Mouse (Mus musculus) heart, embryonic 16.5 days (tissue): ENCODE measurements around the gene Prpf6. TPM values are rescaled to one million over a fixed set of nuclear protein-coding genes. Genes with fewer than 3 reads are reported as not detected.

ENCODE experiments used
- ATAC-seq: fragments of 200-750 bp; cut with Nextera tagmentation; replicated peaks from 2 replicates; pipeline ENCODE4 v1.8.0; 2017; ENCODE audit warnings: moderate number of reproducible peaks; ENCODE audit not compliant: insufficient read depth, low FRiP score; ENCODE audit errors: extremely low read depth
- H3K27ac ChIP-seq: fragments of 300-500 bp; sonication (generic); 2 replicates; pipeline ENCODE4 v1.5.1; 2014; ENCODE audit warnings: mild to moderate bottlenecking, low read length, control low read depth, moderate library complexity
- H3K27me3 ChIP-seq: fragments of 300-500 bp; sonication (generic); 2 replicates; pipeline ENCODE4 v1.6.1; 2014; ENCODE audit warnings: low read length, mixed read lengths; ENCODE audit not compliant: control insufficient read depth, insufficient read depth
- H3K36me3 ChIP-seq: fragments of 300-500 bp; sonication (generic); 2 replicates; pipeline ENCODE4 v1.6.1; 2014; ENCODE audit not compliant: control insufficient read depth, insufficient read depth
- H3K4me1 ChIP-seq: fragments of 300-500 bp; sonication (generic); 2 replicates; pipeline ENCODE4 v1.6.1; 2014; ENCODE audit warnings: low read length, mixed read lengths; ENCODE audit not compliant: control insufficient read depth, insufficient read depth
- H3K4me2 ChIP-seq: fragments of 300-500 bp; sonication (generic); 2 replicates; pipeline ENCODE4 v1.6.1; 2014; ENCODE audit warnings: low read depth, mild to moderate bottlenecking, control low read depth, low read length
- H3K4me3 ChIP-seq: fragments of 300-500 bp; sonication (generic); 2 replicates; pipeline ENCODE4 v1.5.1; 2014; ENCODE audit warnings: mild to moderate bottlenecking, control low read depth, low read length
- H3K9ac ChIP-seq: fragments of 300-500 bp; sonication (generic); 2 replicates; pipeline ENCODE4 v1.6.1; 2014; ENCODE audit warnings: low read length, control low read depth
- H3K9me3 ChIP-seq: fragments of 300-500 bp; sonication (generic); replicated peaks from 2 replicates; pipeline ENCODE4 v1.6.1; 2016; ENCODE audit warnings: low read length; ENCODE audit not compliant: control insufficient read depth
- WGBS: fragments of 180-500 bp; shearing (Covaris S2); extraction: QIAGEN DNeasy Blood & Tissue Kit; methylation state at CpG from one replicate; pipeline ENCODE4 v1.1.7; 2014; 5-methylcytosine and 5-hydroxymethylcytosine counted together
- polyA plus RNA-seq: library from polyadenylated mRNA; unstranded; fragments of >200 nt; fragmentation: Nextera tagmentation; extraction: Ambion mirVana; gene quantifications from 2 replicates; pipeline ENCODE4 v1.2.1, GENCODE M21; 2015

Gene Prpf6
- polyA plus RNA-seq, 1 experiment from 2014 or later: 47.4 TPM

DNA sequence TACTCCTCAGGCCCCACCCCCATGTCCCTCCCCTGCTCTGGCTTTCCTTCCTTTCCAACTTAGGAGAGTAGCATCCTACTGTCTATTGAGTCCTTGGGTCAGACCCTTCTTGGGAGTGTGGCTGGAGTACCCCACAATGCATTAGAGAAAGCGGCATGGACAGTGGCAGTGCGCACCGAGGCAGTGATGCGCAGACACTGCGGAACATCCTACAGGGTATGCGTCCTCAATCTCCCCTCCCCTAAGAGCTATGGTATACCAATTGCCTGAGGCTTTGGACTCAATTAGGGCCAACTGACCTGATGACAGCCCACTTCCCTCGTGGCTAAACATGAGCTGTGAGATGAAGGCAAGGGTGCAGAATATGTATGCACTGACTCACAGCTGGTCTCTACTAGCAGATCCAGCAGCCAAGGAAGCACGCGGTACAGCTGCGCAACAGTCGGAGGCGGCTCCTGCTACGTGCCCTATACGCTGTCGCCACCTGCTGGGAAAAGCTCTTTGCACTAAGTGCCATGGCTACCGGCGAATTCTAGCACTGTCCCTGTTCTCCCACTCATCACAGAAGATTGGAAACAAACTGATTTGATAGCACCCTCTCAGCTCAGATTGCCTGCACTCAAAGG is 67.4 kb downstream of the Prpf6 start:
- Histone ChIP-seq H3K4me2 (peak overlapping the region; percentile 10; the same call in 1 of the 2 replicates), H3K27ac (peak overlapping the region; percentile 47), H3K4me1 (0 out of 2 replicates have a peak, but pooled peaks cover 9% of the 10 kb centered on the region), H3K9me3 (no peaks in the 10 kb centered on the region), H3K27me3 (no peaks in the 10 kb centered on the region), H3K9ac (no peak overlapping the region), H3K36me3 (peaks cover 14% of the 10 kb centered on the region), H3K4me3 (no peak overlapping the region)
- 31% methylated on average over 17 of the region's 17 CpGs for WGBS
- peak; percentile 24 for ATAC-seq

DNA sequence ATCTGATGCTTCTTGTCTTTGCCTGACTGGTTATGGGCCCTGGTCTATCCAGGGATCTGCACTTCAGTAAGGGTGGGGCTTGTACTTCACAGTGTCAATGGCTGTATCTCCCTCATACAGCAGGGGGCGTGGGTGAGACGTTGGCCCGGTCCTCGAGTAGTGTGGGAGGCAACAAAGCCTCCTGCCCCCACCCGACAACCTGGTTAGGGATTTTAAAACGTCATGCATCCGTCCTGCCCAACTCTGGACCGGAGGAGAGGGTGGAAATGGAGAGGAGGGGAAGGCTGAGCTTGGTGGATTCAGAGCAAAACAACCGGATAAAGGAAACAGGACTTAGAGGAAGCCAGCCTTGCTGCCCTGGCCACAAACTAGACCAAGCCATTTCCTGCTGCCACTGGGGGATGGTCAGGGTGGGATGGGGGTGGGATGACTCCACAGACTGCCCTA is 68.0 kb downstream of the Prpf6 start:
- WGBS: 5% methylated on average over 9 of the region's 9 CpGs
- peaks cover 13% of the 10 kb centered on the region for H3K36me3 ChIP-seq
- H3K4me3 ChIP-seq: no peak overlapping the region
- H3K9ac ChIP-seq: no peak overlapping the region
- peak overlapping the region; percentile 58 for H3K27ac ChIP-seq
- H3K27me3 ChIP-seq: no peaks in the 10 kb centered on the region
- H3K4me2 ChIP-seq: peak overlapping the region; percentile 10; the same call in 1 of the 2 replicates
- 0 out of 2 replicates have a peak, but pooled peaks cover 9% of the 10 kb centered on the region for H3K4me1 ChIP-seq
- H3K9me3 ChIP-seq: no peaks in the 10 kb centered on the region
- ATAC-seq: peak; percentile 82

GRCm38 (mm10) chr2:181662620-181663297 is 71.1 kb downstream of the Prpf6 start:
- no peak overlapping the region for H3K4me2 ChIP-seq
- H3K4me3 ChIP-seq: no peak overlapping the region
- peak; percentile 26 for ATAC-seq
- no peak overlapping the region for H3K9ac ChIP-seq
- H3K4me1 ChIP-seq: 0 out of 2 replicates have a peak, but pooled peaks cover 7% of the 10 kb centered on the region
- no peaks in the 10 kb centered on the region for H3K36me3 ChIP-seq
- 81% methylated on average over 3 of the region's 3 CpGs for WGBS
- no peaks in the 10 kb centered on the region for H3K27me3 ChIP-seq
- peak overlapping the region; percentile 85 for H3K27ac ChIP-seq
- H3K9me3 ChIP-seq: no peaks in the 10 kb centered on the region

DNA sequence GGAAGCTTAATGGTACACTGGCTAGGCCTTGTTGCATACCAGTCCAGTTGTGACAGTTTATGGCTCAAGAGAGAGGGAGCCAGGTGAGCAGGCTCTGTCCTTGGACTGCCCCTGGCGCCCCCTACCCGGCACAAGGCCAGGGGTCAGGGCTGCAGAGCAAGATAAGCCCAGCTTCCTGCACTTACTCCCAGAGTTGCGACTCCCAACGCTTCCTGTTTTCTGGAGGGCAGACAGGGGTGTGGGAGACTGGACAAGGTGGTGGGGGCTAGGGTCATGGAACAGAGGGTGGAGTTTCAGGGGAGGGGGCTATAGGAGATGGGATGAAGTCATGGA is 71.6 kb downstream of the Prpf6 start:
- Histone ChIP-seq H3K9ac (no peak overlapping the region), H3K4me3 (no peak overlapping the region), H3K27me3 (no peaks in the 10 kb centered on the region), H3K9me3 (no peaks in the 10 kb centered on the region), H3K4me1 (0 out of 2 replicates have a peak, but pooled peaks cover 7% of the 10 kb centered on the region), H3K27ac (peak overlapping the region; percentile 85), H3K36me3 (no peaks in the 10 kb centered on the region), H3K4me2 (no peak overlapping the region)
- peak; percentile 71 for ATAC-seq
- 18% methylated on average over 4 of the region's 4 CpGs for WGBS

- 4% methylated on average over 56 of the region's 56 CpGs for WGBS
- no peaks in the 10 kb centered on the region for H3K36me3 ChIP-seq
- H3K27me3 ChIP-seq: peaks cover 49% of the 10 kb centered on the region
- peaks cover 14% of the 10 kb centered on the region for H3K4me1 ChIP-seq
- H3K9me3 ChIP-seq: no peaks in the 10 kb centered on the region
- peak overlapping the region; percentile 60 for H3K4me3 ChIP-seq
- peak overlapping the region; percentile 72 for H3K9ac ChIP-seq
- peak overlapping the region; percentile 58 for H3K27ac ChIP-seq
- peak overlapping the region; percentile 70 for H3K4me2 ChIP-seq
- no peak for ATAC-seq
These were observed 78.7 kb downstream of the Prpf6 start for GRCm38 (mm10) chr2:181670285-181670912.

- H3K27ac ChIP-seq: peak overlapping the region; percentile 58
- peaks cover 17% of the 10 kb centered on the region for H3K4me1 ChIP-seq
- peak overlapping the region; percentile 60 for H3K4me3 ChIP-seq
- peak overlapping the region; percentile 72 for H3K9ac ChIP-seq
- no peaks in the 10 kb centered on the region for H3K36me3 ChIP-seq
- H3K9me3 ChIP-seq: no peaks in the 10 kb centered on the region
- WGBS: 1% methylated on average over 41 of the region's 41 CpGs
- no peak for ATAC-seq
- H3K4me2 ChIP-seq: peak overlapping the region; percentile 70
- peaks cover 49% of the 10 kb centered on the region for H3K27me3 ChIP-seq
These were observed 79.2 kb downstream of the Prpf6 start for GRCm38 (mm10) chr2:181670913-181671311.

DNA sequence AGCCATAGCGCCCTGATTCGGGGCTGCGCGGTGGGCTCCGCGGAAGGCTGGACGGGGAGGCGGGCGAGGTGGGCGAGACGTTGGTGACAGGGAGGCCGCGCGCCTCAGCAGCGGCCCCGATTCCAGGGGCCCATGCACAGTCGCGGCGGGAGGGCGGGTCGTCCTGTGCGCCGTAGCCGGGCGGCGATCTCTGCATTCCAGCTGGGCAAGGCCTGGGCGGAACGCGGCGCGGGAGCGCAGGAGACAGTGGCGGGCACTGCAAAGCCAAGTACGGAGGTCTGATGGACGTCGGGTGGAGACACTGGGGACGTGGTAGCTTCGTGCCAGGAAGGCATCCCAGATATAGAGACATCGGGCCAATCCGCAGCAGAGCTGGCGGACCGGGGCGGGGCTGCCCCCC is 79.7 kb downstream of the Prpf6 start, which contains the start of gene Sox18:
TSS of gene Sox18 (minus strand) at position 315 of the 400 bp plus-strand sequence.
- Histone ChIP-seq H3K4me1 (peaks cover 17% of the 10 kb centered on the region), H3K27me3 (peaks cover 49% of the 10 kb centered on the region), H3K4me2 (peak within 1 kb of the TSS; percentile 70), H3K9me3 (no peaks in the 10 kb centered on the region), H3K9ac (peak within 1 kb of the TSS; percentile 72), H3K27ac (peak within 1 kb of the TSS; percentile 60), H3K4me3 (peak within 1 kb of the TSS; percentile 60), H3K36me3 (no peaks in the 10 kb centered on the region)
- ATAC-seq: peak; percentile 53
- WGBS: under 1% methylated on average over 41 of the region's 43 CpGs

DNA sequence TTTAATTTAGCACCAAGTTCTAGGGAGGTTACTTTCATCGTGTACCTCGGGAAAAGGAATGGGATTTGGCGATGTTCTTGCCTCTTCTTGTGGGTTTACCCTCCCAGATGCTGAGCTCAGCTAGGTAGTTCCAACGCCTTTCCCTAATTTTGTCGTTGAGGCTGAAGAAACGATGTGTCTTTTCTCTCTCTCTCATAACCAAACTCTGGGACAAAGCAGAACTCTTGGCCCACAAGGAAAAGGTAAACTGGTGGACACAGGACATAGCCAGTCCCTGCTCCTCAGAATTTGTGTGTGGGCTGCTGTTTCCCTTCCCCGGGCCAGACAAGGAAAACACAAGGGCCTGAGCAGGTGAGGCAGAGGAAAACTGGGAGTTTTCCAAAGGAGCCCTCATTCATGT is 80.3 kb downstream of the Prpf6 start:
- H3K4me3 ChIP-seq: no peak overlapping the region
- H3K27ac ChIP-seq: peak overlapping the region; percentile 60
- no peaks in the 10 kb centered on the region for H3K36me3 ChIP-seq
- H3K9ac ChIP-seq: no peak overlapping the region
- peaks cover 17% of the 10 kb centered on the region for H3K4me1 ChIP-seq
- ATAC-seq: no peak
- peak overlapping the region; percentile 70 for H3K4me2 ChIP-seq
- H3K27me3 ChIP-seq: peaks cover 49% of the 10 kb centered on the region
- WGBS: 24% methylated on average over 7 of the region's 7 CpGs
- no peaks in the 10 kb centered on the region for H3K9me3 ChIP-seq

GRCm38 (mm10) chr2:181673501-181673900 is 81.8 kb downstream of the Prpf6 start:
- H3K9ac ChIP-seq: no peak overlapping the region
- no peaks in the 10 kb centered on the region for H3K9me3 ChIP-seq
- peaks cover 17% of the 10 kb centered on the region for H3K4me1 ChIP-seq
- ATAC-seq: no peak
- peaks cover 48% of the 10 kb centered on the region for H3K27me3 ChIP-seq
- H3K36me3 ChIP-seq: no peaks in the 10 kb centered on the region
- peak overlapping the region; percentile 20; the same call in 1 of the 2 replicates for H3K27ac ChIP-seq
- WGBS: 54% methylated on average over 1 of the region's 1 CpGs
- H3K4me3 ChIP-seq: no peak overlapping the region
- H3K4me2 ChIP-seq: no peak overlapping the region
